Mouse (Mus musculus): ENCODE measurements around the gene Duox1. TPM values are rescaled to one million over a fixed set of nuclear protein-coding genes. Genes with fewer than 3 reads are reported as not detected.
A peak's percentile ranks its signal among the peaks of the same experiment; 100 is the strongest.
"Not testable (repeated sequence)": the region's sequence is repeated elsewhere in the genome, so short reads cannot be mapped to it uniquely, and the experiment has no call there.

Gene Duox1
- polyA plus RNA-seq, 2 experiments from 2014 or later: not detected

DNA sequence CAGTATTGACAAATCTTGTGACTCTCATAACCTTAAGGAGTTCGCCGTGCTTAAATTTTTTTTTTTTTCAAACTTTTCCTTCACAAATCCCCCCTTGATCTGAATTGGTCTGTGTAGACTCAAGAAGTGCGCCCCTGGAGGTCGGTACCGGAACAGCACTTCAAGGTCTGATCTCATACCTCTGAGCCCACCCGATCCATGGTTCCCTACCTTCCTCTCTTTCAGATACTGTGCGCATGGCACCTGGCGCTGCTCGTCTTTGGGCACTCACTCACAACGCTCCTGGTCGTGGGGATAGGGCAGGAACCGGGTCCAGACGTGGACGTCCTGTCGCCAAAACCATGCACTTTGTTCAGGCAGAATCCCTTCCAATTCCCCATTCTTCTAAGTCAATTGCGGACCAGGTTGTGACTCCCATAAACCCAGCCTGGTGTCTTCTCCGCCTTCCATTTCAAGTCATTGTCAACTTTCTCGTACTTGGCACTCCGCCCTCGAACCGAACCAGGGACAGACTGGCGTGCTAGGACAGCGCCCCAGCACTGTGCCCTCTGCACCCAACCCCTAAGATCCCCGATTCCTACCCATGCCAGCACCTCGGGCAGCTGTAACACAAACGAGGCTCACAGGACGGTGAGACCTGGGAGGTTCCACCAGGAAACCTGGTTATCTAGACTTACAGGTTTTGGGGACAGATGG lies 2.6 kb upstream of the Duox1 start:
- ATAC-seq: peak; percentile 73

DNA sequence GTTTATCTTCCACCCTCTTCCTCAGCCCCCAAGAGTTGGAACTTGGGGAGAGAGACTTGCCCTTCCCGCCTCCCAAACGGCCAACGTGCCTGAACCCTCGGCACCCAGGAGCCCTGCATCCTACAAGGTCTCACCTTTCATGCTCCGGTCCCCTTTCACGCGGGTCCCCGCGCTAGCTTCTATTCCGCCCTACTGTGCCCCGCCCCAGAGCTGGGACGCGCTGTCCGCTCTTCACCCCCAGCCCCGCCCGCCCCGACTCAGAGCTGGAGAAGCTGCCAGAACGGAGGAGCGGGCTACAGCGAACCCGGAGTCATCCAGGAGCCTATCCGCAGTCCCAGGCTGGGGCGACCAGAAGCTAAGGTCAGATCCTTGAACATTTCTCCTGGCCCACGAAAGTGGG lies 1.9 kb upstream of the Duox1 start, which contains the start of gene Duoxa1:
TSS of gene Duoxa1 (minus strand) at position 195 of the 400 bp plus-strand sequence.
- no peak for ATAC-seq

DNA sequence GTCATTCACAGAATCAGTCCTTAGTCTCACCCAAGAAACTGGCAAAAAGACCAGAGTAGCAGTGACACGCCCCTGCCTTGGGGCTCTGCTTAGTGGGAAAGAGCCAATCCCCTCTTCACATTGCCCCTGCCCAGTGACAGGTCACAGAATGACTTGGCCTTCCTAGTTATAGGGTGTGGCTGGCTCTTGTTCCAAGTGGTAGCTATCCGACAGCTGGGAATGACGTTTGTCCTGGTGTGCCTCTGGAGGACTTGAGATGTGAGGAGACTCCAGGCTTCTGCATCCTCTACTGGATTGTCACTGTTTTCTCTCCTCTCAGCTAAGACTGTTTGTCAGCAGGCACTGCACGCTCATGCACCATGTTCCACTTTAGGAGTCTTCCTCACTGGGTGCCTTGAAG lies 1.9 kb downstream of the Duox1 start:
- ATAC-seq: no peak

DNA sequence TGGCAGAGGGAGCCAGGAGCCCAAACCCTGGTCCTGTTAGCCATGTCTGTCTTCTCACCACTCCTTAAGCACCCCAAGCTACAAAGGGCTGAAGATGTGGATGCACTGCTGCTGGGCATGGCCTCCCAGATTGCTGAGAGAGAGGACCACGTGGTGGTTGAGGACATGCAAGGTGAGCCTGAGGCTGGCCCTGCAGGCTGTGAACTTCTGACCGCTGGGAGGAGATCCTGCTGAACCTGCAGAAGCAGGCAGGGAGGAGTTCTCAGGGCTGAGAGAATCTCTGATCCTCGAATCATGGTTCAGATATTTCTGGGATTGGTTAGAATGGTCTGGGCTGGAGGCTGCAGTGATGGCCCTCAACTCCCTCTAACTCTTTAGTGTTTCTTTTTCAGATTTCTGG lies 8.5 kb downstream of the Duox1 start:
- ATAC-seq: no peak

GRCm38 (mm10) chr2:122324586-122324985 lies 9.1 kb downstream of the Duox1 start:
- ATAC-seq: no peak

DNA sequence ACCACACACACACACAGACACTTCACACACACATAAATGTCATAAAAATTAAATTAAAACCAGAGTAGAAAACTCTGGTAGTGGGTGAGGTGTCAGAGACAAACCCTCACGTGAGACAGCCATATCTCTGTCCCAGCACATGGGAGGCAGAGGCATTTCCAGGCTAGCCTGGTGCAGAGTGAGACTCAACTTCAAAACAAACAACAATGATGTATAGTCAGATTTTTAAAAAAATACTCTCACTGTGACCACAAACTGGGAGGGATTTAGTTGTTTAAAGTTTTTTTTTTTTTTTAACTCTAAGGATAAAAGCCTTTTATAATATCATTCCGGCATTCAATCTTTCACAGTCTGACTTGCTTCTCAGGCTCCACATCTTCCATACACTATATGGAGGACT lies 9.9 kb downstream of the Duox1 start:
- no peak for ATAC-seq

DNA sequence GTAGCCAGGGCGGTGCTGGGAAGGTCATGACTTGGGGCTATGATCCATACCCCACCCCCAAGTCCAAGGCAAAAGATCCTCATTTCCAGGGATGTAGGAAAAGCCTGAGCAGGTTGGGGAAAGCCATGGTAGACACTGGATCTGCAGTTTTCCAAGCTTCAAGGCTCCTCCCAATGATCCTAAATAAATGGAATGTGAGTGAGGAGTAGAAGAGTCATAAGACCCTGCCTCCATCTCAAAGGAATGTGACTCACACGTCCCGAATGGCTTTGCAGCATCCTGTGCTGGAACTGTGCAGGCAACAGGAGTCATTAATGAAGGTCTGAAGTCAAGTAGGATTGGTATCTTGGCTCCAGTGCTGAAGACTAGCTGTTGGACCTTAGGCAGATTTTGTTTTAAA lies 12.5 kb downstream of the Duox1 start:
- ATAC-seq: no peak

DNA sequence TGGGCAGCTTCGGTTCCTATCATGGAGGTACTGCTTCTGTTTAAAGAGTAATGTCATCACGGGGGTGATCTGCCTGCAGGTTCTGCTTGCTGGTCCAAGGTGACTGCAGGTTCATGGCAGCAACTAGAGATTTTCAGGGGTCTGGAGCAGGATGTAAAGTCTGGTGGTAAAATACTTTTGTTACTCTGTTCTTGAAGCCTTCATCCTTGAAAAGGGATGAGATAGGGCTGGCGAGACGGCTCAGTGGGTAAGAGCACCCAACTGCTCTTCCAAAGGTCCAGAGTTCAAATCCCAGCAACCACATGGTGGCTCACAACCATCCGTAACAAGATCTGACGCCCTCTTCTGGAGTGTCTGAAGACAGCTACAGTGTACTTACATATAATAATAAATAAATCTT lies 14.8 kb downstream of the Duox1 start:
- ATAC-seq: not testable (repeated sequence)

GRCm38 (mm10) chr2:122332222-122332621 lies 16.8 kb downstream of the Duox1 start:
- ATAC-seq: no peak

DNA sequence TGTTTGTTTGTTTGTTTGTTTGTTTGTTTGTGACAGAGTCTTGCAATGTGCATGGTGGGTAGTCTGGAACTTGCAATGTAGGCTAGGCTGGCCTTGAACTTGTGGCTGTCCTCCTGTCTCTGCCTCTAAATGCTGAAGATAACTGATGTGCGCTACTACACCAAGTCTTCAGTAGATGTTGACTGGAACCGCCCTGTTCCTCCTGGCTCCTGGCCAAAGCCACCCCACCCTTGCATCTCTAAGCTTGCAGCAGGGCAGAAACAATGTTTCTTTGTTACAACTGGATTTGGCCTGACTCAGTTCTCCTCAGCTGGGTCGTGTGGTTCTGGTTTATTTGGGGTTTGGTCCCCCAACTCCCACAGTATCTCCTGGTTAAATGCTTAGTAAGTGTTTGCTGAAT lies 18.7 kb downstream of the Duox1 start:
- no peak for ATAC-seq

DNA sequence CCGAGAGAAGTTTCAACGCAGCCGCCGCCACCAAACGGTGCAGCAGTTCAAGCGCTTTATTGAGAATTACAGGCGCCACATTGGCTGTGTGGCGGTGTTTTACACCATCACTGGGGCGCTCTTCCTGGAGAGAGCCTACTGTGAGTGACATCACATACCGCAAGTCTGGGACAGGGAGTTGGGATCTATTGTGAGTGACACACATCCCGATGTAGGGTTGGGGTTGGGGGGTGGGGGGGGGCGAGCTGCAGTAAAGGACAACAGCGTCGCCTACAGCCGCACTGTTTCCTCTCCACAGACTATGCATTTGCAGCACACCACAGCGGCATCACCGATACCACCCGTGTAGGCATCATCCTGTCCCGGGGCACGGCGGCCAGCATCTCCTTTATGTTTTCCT lies 21.8 kb downstream of the Duox1 start:
- ATAC-seq: no peak

- ATAC-seq: no peak
These were observed 29.8 kb downstream of the Duox1 start for GRCm38 (mm10) chr2:122345106-122345893.

DNA sequence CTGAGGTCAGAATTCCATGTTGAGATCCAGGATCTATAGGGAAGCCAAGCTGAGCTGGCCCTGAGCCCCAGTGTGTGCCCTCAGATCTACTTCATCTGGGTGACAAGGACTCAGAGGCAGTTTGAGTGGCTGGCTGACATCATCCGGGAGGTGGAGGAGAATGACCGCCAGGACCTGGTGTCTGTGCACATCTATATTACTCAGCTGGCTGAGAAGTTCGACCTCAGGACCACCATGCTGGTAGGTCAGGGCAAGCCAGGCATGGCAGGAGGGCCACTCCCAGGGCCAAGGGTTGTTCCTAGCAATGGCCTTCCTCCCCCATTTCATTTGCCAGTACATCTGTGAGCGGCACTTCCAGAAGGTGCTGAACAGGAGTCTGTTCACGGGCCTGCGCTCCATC lies 30.7 kb downstream of the Duox1 start:
- ATAC-seq: not testable (repeated sequence)

GRCm38 (mm10) chr2:122347257-122347656 lies 31.8 kb downstream of the Duox1 start:
- no peak for ATAC-seq

GRCm38 (mm10) chr2:122348531-122349131 lies 33.2 kb downstream of the Duox1 start:
- ATAC-seq: peak; percentile 92

- ATAC-seq: peak; percentile 7
These were observed 33.8 kb downstream of the Duox1 start for GRCm38 (mm10) chr2:122349136-122349785.

GRCm38 (mm10) chr2:122351156-122351930 lies 35.9 kb downstream of the Duox1 start:
- ATAC-seq: no peak

DNA sequence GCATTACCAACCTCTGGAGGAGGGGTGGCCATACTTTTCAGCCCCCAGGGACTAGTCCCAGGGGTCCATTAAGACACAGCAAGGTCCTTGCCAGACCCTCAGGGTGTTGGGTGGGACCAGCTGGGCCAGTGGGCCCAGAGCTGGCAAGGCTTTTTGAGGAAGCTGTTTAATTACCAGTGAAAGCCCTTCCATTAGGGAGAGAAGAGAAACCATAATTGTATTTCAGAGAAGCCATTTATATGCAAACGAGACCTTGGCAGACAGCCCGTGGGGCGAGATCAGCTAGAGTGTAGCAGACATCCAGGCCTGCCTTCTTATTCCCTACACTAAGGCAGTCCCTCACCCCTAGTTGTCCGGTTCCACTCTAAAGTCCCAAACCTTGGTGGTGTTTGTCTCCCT lies 36.5 kb downstream of the Duox1 start:
- ATAC-seq: no peak

GRCm38 (mm10) chr2:122352992-122353391 lies 37.5 kb downstream of the Duox1 start:
- ATAC-seq: no peak

- no peak for ATAC-seq
These were observed 38.3 kb downstream of the Duox1 start for GRCm38 (mm10) chr2:122353765-122354164.

DNA sequence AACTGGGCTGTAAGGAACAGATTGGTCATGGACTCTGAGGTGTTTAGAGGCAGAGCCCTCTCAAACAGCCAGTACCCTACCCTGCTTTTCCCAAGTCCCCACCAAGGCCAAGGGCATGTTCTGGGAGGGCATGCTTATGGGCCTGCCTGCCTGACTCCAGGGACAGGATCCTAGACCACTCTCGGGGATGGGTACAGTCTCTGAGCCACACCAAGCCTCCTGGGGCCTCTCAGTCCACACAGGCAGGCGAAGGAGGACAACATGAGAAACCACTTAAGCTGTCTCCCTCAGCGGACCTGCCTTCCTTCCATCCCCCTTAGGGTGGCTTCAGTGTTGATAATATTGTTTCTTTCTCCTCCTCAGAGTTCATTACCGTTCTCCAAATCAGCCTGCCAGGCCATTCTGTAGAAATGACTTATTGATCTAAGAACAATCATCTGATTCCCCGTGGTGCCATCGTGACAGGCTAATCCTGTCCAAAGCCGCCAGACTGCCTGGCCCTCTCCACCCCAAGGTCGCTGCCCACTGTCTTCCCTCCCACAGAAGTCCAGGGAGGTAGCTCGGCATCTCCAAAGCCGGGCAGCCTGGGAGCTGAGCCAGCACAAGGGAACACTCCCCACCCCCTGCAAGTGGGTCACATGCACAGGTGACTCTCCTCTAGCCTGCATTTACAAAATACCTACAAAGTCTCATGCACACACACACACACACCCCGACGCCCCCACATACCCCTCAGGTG lies 38.9 kb downstream of the Duox1 start:
- no peak for ATAC-seq

DNA sequence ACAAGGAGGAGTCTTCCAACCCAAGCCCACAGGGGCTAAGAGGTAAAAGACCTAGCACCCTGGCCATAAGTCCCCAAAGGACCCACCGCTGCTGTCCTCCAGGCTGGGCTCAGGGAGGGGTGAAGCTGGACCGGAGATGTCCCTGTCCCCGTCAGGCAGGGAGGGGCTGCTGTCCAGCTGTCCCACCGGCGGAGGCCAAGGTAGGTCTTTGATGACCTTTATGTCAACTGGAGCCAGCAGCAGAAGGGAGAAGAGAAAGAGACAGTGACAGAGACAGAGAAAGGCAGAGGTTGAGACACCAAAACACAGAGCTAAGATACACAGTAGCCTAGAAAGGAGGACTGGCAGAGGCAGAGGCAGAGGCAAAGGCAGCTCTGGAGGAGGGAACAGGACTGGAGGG lies 39.9 kb downstream of the Duox1 start:
- no peak for ATAC-seq

All from CD4-positive, CD25-positive, alpha-beta regulatory T cell, adult 4 months (primary cell).